Mouse (Mus musculus) ovary, adult 18-20 months (tissue): ENCODE measurements around the gene Mfrp.

Experiments used
- DNase-seq: peaks from one replicate; pipeline ENCODE4 v3.0.0; 2022; ENCODE audit warnings: low spot score, mixed read lengths

Mfrp gene

GRCm38 (mm10) chr9:44101490-44101889 lies at the start of gene Mfrp:
Gene Mfrp, plus strand, starts transcription at chr9:44101729.
- DNase-seq = no peak

GRCm38 (mm10) chr9:44052855-44053254 lies 48.7 kb upstream of the Mfrp start:
- DNase-seq = no peak

- DNase-seq = no peak
Observed at GRCm38 (mm10) chr9:44053936-44054335, 47.6 kb upstream of the Mfrp start.

GRCm38 (mm10) chr9:44058606-44059005 lies 42.9 kb upstream of the Mfrp start:
- DNase-seq = no peak

GRCm38 (mm10) chr9:44065177-44065576 lies 36.4 kb upstream of the Mfrp start:
- no peak for DNase-seq

GRCm38 (mm10) chr9:44066785-44067225 lies 34.7 kb upstream of the Mfrp start, which contains the start of gene Usp2:
Gene Usp2, plus strand, starts transcription at chr9:44067021.
- DNase-seq = peak; percentile 97

- DNase-seq = no peak
Observed at GRCm38 (mm10) chr9:44067241-44067959, 34.1 kb upstream of the Mfrp start.

GRCm38 (mm10) chr9:44067960-44068330 lies 33.6 kb upstream of the Mfrp start:
- DNase-seq = no peak

GRCm38 (mm10) chr9:44069252-44069651 lies 32.3 kb upstream of the Mfrp start:
- no peak for DNase-seq

GRCm38 (mm10) chr9:44070113-44070843 lies 31.3 kb upstream of the Mfrp start:
- no peak for DNase-seq

- DNase-seq = no peak
Observed at GRCm38 (mm10) chr9:44070844-44071231, 30.7 kb upstream of the Mfrp start.

- no peak for DNase-seq
Observed at GRCm38 (mm10) chr9:44071914-44072598, 29.5 kb upstream of the Mfrp start.

GRCm38 (mm10) chr9:44072599-44072915 lies 29.0 kb upstream of the Mfrp start:
- DNase-seq = no peak

- no peak for DNase-seq
Observed at GRCm38 (mm10) chr9:44073115-44073514, 28.4 kb upstream of the Mfrp start.

- no peak for DNase-seq
Observed at GRCm38 (mm10) chr9:44074395-44075275, 26.9 kb upstream of the Mfrp start.

GRCm38 (mm10) chr9:44075276-44075995 lies 26.1 kb upstream of the Mfrp start:
- DNase-seq = no peak

GRCm38 (mm10) chr9:44075996-44076763 lies 25.3 kb upstream of the Mfrp start:
- no peak for DNase-seq

GRCm38 (mm10) chr9:44076764-44077120 lies 24.8 kb upstream of the Mfrp start:
- DNase-seq = no peak

GRCm38 (mm10) chr9:44077266-44077910 lies 24.1 kb upstream of the Mfrp start:
- DNase-seq = no peak

GRCm38 (mm10) chr9:44078136-44078797 lies 23.3 kb upstream of the Mfrp start:
- DNase-seq = no peak
